Comparison of ENCODE assay signal across 18 mouse cellular contexts in genomic region chr8:86798141-86798540, GRCm38 (mm10). TPM values are rescaled to one million over a fixed set of nuclear protein-coding genes. Genes with fewer than 3 reads are reported as not detected.
"Had no signal": no experiment of that assay in that cellular context is flagged by ENCODE, and none has a peak within 500 bp of the region (broad histone marks: within the 10 kb centered on the region; RNA-seq: fewer than 3 reads in every experiment).

No protein-coding gene starts in this region.

- ATAC-seq: midbrain, embryonic 16.5 days had no signal

- H3K9ac ChIP-seq: liver, embryonic 13.5 days; midbrain, embryonic 12.5 days; neural tube, embryonic 12.5 days; neural tube, embryonic 15.5 days had no signal

- H3K4me2 ChIP-seq: liver, embryonic 13.5 days; midbrain, embryonic 12.5 days; neural tube, embryonic 12.5 days; neural tube, embryonic 15.5 days had no signal

- H3K9me3 ChIP-seq: liver, embryonic 13.5 days; midbrain, embryonic 12.5 days; neural tube, embryonic 12.5 days; neural tube, embryonic 15.5 days had no signal

- H3K36me3 ChIP-seq: liver, embryonic 13.5 days; midbrain, embryonic 12.5 days; neural tube, embryonic 12.5 days; neural tube, embryonic 15.5 days had no signal

- H3K27ac ChIP-seq: layer of hippocampus, adult 2 months; liver, embryonic 13.5 days; midbrain, embryonic 12.5 days; neural tube, embryonic 12.5 days; neural tube, embryonic 15.5 days; stomach, postnatal 0 days had no signal

- H3K4me3 ChIP-seq: layer of hippocampus, adult 2 months; liver, embryonic 13.5 days; midbrain, embryonic 12.5 days; neural tube, embryonic 12.5 days; neural tube, embryonic 15.5 days had no signal

- H3K27me3 ChIP-seq: liver, embryonic 13.5 days; midbrain, embryonic 12.5 days; neural tube, embryonic 12.5 days; neural tube, embryonic 15.5 days had no signal

- H3K4me1 ChIP-seq: midbrain, embryonic 12.5 days; neural tube, embryonic 12.5 days; neural tube, embryonic 15.5 days had no signal

- DNase-seq: kidney, adult 18-20 months; kidney, adult 9 months; kidney, postnatal 14 days; kidney, postnatal 4 days; layer of hippocampus, adult 9-11 months; liver, embryonic 13.5 days; lung, adult 2 months; lung, postnatal 14 days; right cerebral cortex, adult 18-20 months; right cerebral cortex, postnatal 14 days had no signal

RNA-seq across cellular contexts. Expression of gene Gm10638, which starts 52.6 kb away (rescaled TPM):
- total RNA-seq: liver, adult 2 months; monocyte, adult 5-6 weeks had no signal
